Mouse (Mus musculus): ENCODE results near the gene Itgb2.

Itgb2 gene

GRCm38 (mm10) chr10:77587091-77587775 lies 57.2 kb downstream of the Itgb2 start:
- no peak for DNase-seq (ENCODE audit: low spot score in 2 of 2)

- DNase-seq (ENCODE audit: low spot score in 2 of 2): no peak
These were observed 58.0 kb downstream of the Itgb2 start for GRCm38 (mm10) chr10:77588036-77588435.

- DNase-seq (ENCODE audit: low spot score in 2 of 2): no peak
These were observed 59.1 kb downstream of the Itgb2 start for GRCm38 (mm10) chr10:77589117-77589516.

DNA sequence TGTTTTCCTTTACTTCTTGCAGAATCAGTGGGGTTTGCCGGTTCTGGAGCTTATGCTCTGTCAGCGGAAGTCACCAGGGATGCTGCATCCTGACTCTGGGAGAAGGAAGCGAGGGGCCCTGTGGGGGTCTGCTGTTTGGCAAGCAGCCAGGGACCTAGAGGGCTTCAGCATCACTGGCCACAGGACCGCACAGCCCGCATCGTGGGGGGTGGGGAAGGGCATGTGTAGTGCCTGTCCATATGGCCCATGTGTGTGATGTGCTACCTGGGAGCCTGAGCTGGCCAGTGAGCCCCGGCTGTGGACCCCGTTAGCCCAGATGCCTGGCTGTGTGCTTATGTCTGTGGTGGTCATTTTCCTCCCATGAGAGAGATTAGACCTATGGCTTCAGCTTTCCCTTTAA lies 59.7 kb downstream of the Itgb2 start:
- DNase-seq (ENCODE audit: low spot score in 2 of 2): no peak

DNA sequence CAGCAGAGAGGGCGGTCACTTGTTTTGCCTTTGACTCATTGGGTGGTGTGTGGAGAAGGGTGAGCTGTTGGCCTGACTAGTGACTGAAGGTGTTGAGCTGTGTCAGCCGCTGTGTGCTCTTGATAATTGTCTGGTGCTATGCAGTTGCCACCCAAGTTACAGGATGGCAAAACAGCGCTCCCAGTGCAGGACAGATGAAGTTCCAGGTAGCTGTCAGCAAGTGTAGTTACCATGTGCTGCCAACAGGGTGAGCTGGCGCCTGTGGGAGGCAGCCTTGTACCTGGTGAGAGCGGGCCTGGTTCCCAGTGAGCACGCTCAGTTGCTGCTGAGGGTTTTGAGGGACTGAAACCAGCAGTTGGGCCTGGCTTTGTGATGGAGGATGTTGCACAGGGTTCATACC lies 60.8 kb downstream of the Itgb2 start:
- peak; percentile 39 to 63 for DNase-seq (ENCODE audit: low spot score in 2 of 2)

GRCm38 (mm10) chr10:77591546-77591945 lies 61.5 kb downstream of the Itgb2 start:
- no peak for DNase-seq (ENCODE audit: low spot score in 2 of 2)

DNA sequence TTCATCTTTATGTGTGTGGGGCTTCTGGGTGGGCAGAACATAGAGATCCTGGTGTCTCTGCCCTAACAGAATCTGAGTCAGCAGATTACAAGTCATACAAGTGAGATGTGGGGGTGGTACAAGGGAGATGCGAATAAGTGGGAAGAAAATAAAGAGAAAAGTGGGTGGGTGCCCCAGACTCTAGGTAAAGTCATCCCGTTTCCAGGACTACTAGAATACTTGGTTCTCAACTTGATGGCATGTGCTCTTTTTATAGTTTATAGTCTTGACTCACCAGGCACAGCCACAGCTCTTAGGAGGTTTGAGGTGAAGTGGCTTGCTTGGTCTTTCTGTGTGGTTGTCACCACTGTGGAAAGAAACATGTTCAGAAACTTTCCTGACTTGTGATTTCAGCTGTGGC lies 66.0 kb downstream of the Itgb2 start:
- DNase-seq (ENCODE audit: low spot score in 2 of 2): no peak

- DNase-seq (ENCODE audit: low spot score in 2 of 2): no peak
These were observed 73.0 kb downstream of the Itgb2 start for GRCm38 (mm10) chr10:77603021-77603420.

GRCm38 (mm10) chr10:77604111-77604510 lies 74.1 kb downstream of the Itgb2 start:
- DNase-seq (ENCODE audit: low spot score in 2 of 2): no peak

- no peak for DNase-seq (ENCODE audit: low spot score in 2 of 2)
These were observed 74.9 kb downstream of the Itgb2 start for GRCm38 (mm10) chr10:77604958-77605357.

DNA sequence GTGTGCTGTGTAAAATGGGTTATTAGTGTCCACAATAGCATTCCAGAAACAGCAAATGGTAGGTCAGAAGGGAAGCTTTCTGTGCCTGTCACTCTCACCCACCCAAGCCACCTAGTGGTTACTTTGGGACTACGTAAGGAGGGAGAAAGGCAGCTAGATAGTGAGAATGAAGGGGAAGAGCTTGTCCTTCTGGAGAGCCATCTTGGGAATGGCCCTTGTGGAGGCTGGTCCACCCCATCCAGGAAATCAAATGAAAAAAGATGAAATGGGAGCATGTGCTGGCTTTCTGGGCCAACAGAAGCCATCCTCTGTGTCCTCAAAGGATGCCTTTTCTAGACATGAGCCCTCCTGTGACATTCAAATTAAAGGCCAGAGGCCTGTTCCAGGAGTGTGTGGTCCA lies 75.3 kb downstream of the Itgb2 start:
- no peak for DNase-seq (ENCODE audit: low spot score in 2 of 2)

DNA sequence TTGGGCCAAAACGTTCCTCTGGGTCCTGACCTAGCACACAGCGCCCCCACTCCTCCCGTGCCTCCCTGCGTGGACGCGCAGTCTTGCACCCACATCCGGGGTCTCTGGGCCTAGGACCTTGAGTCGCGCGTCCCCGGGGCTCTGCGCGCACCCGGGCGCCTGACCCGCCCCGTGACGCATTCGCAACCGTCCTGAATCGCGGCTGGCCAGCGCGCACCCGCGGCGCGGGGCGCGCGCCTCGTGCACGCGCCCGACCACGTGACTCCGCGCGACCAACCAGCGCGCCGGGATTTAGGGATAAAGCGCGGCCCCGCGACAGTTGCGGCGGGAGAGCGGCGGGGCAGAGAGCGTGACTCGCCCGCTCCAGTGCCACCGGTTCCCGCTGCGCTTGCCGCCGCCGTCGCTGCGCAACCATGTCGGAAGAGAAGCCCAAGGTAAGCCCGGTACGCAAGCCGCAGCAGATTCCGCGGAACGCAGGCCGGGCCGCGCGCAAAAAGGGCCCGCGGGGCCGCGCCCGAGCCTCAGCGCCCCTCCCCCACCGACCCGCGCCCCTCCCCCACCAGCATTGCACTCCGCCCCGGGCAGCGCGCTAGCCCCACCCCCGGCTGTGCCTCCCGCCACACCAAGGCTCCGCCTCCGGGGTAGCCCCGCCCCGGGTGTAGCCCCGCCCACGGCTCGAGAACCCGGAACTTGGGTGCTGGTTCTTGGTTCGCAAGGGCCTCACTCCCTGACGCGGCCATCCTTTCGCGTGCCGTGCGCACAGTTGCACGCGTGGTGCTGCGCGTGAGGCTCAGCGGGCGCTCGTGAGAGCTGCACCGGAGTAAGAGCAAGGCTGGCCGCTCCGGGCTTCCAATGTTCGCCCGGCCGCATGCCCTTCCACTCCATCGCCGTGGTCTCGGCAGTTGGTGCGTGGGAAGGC lies 76.1 kb downstream of the Itgb2 start, which contains the start of the genes Sumo3 and Gm49325:
TSS of gene Sumo3 (plus strand) at position 190 of the 919 bp plus-strand sequence.
TSS of gene Gm49325 (plus strand) at position 290 of the 919 bp plus-strand sequence.
- peak; percentile 99 for DNase-seq (ENCODE audit: low spot score in 2 of 2)

GRCm38 (mm10) chr10:77606855-77607254 lies 76.8 kb downstream of the Itgb2 start:
- no peak for DNase-seq (ENCODE audit: low spot score in 2 of 2)

- no peak for DNase-seq (ENCODE audit: low spot score in 2 of 2)
These were observed 77.4 kb downstream of the Itgb2 start for GRCm38 (mm10) chr10:77607441-77607840.

DNA sequence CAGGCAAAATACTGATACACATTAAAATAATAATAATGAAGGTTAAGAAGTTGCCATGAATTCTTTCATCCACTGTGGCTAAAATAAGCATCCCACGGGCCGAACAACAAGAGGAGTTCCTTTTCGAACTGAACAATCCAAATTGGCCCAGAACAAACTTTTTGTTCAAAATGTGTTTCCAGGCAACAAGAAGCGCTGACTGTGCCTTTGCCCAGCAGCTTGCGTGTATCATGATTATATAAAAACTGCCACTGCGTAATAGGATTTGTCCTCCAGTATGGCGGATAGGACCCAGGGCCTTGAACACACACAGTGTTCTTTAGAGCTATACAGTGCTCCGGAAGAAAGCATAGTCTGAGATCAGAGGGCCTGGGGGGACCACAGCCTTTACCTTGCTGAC lies 78.5 kb downstream of the Itgb2 start:
- DNase-seq (ENCODE audit: low spot score in 2 of 2): no peak

DNA sequence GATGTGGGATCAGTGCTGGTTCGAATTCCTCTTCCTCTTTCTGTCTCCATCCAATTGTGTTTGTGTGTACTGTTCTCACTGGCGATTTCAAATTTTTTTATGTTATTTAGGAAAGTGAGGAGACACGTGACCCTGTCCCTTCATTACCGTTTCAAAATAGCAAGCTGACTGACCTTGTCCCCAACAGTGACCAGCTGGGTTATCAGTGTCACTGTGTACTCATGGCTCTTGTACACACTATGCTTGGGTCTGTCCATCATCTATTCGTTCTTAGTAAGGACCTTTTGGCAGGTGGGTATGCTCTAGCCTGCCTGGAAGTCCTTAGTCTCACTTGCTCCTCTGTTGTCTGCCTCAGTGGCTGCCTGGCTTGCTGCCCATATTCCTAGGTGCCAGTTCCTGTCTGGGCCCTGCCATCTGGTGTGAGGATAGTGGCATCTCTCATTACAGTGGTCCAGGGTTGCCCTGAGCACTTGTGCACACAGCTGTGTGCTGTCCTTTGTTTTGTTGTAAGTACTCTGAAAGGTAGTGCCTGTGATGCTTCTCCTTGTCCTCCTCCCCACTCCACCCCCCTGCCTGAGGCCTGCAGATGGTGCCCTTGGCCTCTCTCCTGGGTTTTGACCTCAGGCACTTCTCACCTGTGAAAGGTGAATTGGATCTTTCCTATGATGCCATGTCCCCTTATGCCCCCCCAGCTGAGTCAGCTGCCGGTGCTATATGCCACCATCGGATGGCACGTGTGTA lies 80.3 kb downstream of the Itgb2 start:
- no peak for DNase-seq (ENCODE audit: low spot score in 2 of 2)

GRCm38 (mm10) chr10:77613409-77613808 lies 83.4 kb downstream of the Itgb2 start:
- DNase-seq (ENCODE audit: low spot score in 2 of 2): no peak

Measured in urinary bladder, postnatal 36 days (tissue).